8 mouse cellular contexts compared by ENCODE assay signal in the genomic region with DNA sequence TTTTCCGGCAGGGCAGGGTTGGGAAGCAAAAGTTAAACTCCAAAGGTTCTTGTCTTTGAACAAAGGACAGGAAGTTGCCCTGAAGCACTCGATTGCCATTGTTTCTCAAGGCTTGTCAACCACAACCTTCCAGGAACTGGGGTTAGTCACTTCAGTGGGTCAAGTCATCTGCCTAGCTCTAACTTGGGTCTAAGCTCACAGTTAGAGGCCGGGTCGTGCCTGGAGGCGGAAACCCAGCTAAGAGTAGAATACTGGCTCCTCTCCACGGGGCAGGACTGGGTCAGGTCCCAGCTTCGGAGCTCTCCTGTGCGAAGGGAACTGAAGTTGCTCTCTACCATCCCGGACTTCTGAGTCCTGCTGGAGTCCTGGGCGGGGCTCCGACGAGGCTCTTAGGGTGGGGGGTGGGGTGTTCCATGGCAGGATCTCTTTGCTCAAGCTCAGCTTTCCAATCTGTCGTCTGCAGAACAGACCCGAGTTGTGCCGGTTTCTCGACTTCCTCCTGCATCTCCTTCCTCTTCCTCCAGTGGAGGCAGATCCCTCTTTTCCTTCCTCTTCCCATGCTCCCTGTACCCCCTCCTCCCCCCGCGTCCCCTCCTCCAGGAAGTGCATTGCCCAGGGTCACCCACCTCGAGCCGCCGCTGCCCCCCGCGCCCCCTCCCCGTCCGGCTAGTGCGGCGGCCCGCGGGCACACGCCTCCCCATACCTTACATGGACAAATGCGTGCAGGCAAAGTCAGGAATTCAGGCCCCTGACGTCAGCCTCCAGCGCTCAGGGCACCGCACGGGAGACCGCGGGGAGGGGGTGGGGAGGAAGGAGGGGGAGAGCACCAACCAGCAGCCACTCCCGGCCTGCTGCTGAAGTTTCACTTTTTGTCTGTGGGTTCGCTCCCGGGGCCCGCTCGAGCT. TPM values are rescaled to one million over a fixed set of nuclear protein-coding genes. Genes with fewer than 3 reads are reported as not detected.
A peak's percentile ranks its signal among the peaks of the same experiment; 100 is the strongest.
DNase-seq lines count a peak whose midpoint lies in the region; ATAC-seq and TF ChIP-seq lines count a peak whose summit lies in the region.

A gene (plus strand): TSS at position 857 of the 905 bp plus-strand sequence.

- 1% methylated on average over 41 of the region's 42 CpGs for WGBS in heart, adult 2 months
- WGBS in limb, embryonic 13.5 days = 1% methylated on average over 42 of the region's 42 CpGs
- WGBS in midbrain, embryonic 13.5 days = 2% methylated on average over 42 of the region's 42 CpGs

- peak within 1 kb of the TSS; percentile 96 for H3K9ac ChIP-seq in heart, adult 2 months (ENCODE audit: low read depth, low read length)
- peak within 1 kb of the TSS; percentile 97 for H3K9ac ChIP-seq in limb, embryonic 13.5 days
- peak within 1 kb of the TSS; percentile 85 for H3K9ac ChIP-seq in midbrain, embryonic 13.5 days (replicated peaks)

- no peaks in the 10 kb centered on the region for H3K27me3 ChIP-seq in heart, adult 2 months (ENCODE audit: control insufficient read depth, insufficient read depth, low read length)
- no peaks in the 10 kb centered on the region for H3K27me3 ChIP-seq in limb, embryonic 13.5 days
- H3K27me3 ChIP-seq in midbrain, embryonic 13.5 days = 0 out of 2 replicates have a peak, but pooled peaks cover 3% of the 10 kb centered on the region

- no peak for TF ChIP-seq CTCF in heart, adult 2 months (IDR thresholded peaks at IDR 0.05)

- peak; percentile 45; the same call in 1 of the 2 replicates for TF ChIP-seq EP300 in heart, adult 2 months (IDR thresholded peaks at IDR 0.05; ENCODE audit: insufficient read depth, low read depth, low read length)

- ATAC-seq in limb, embryonic 13.5 days (ENCODE audit: low FRiP score, low read depth) = peak; percentile 92
- peak; percentile 93 for ATAC-seq in midbrain, embryonic 13.5 days

- TF ChIP-seq POLR2A in heart, adult 2 months (IDR thresholded peaks at IDR 0.05; ENCODE audit: insufficient read depth, low read depth, low read length) = peak; percentile 36; the same call in 1 of the 2 replicates

- H3K9me3 ChIP-seq in limb, embryonic 13.5 days = no peaks in the 10 kb centered on the region
- H3K9me3 ChIP-seq in midbrain, embryonic 13.5 days = no peaks in the 10 kb centered on the region

- H3K4me2 ChIP-seq in limb, embryonic 13.5 days (replicated peaks) = peak within 1 kb of the TSS; percentile 73
- H3K4me2 ChIP-seq in midbrain, embryonic 13.5 days (replicated peaks) = peak within 1 kb of the TSS; percentile 84

- H3K4me3 ChIP-seq in heart, adult 2 months = peak within 1 kb of the TSS; percentile 87
- H3K4me3 ChIP-seq in limb, embryonic 13.5 days = peak within 1 kb of the TSS; percentile 85
- peak within 1 kb of the TSS; percentile 82 for H3K4me3 ChIP-seq in midbrain, embryonic 13.5 days (replicated peaks)

- intact Hi-C loops in heart, adult 2 months (cut with DNase I) = loop anchor here (1.0 to 5.0 kb wide), 4 partner anchors 46 to 402 kb away; no protein-coding TSS in a partner anchor

- peak; percentile 66 to 67 for DNase-seq in adrenal gland, adult 18-20 months (ENCODE audit: low spot score in 2 of 2)
- DNase-seq in embryo, embryonic 11 days = peak; percentile 92
- DNase-seq in heart, adult 2 months = peak; percentile 72 to 87
- peak; percentile 80 for DNase-seq in kidney, adult 11 months
- peak; percentile 12 for DNase-seq in spleen, adult 12 weeks (ENCODE audit: low spot score)
- DNase-seq in c-Kit-positive CD71-positive TER-119-positive erythroid progenitor cells, embryonic 14.5 days (ENCODE audit: low spot score) = no peak

- H3K27ac ChIP-seq in heart, adult 2 months = peak within 1 kb of the TSS; percentile 99
- peak within 1 kb of the TSS; percentile 97 for H3K27ac ChIP-seq in limb, embryonic 13.5 days
- H3K27ac ChIP-seq in midbrain, embryonic 13.5 days = peak within 1 kb of the TSS; percentile 73

- H3K36me3 ChIP-seq in heart, adult 2 months (ENCODE audit: control insufficient read depth, insufficient read depth, low read length) = peaks cover 4% of the 10 kb centered on the region; the same call in 1 of the 2 replicates
- H3K36me3 ChIP-seq in limb, embryonic 13.5 days = no peaks in the 10 kb centered on the region
- H3K36me3 ChIP-seq in midbrain, embryonic 13.5 days = no peaks in the 10 kb centered on the region

- H3K4me1 ChIP-seq in heart, adult 2 months (ENCODE audit: control insufficient read depth, insufficient read depth, low read length) = peaks cover 11% of the 10 kb centered on the region
- peaks cover 38% of the 10 kb centered on the region for H3K4me1 ChIP-seq in limb, embryonic 13.5 days
- H3K4me1 ChIP-seq in midbrain, embryonic 13.5 days (replicated peaks) = peaks cover 12% of the 10 kb centered on the region

- peaks cover 1% of the 10 kb centered on the region for H3K79me2 ChIP-seq in heart, adult 2 months (replicated peaks; ENCODE audit: control insufficient read depth, insufficient read depth, low read length)

RNA-seq across cellular contexts. Expression of the gene that starts here (rescaled TPM):
- 10 to 100 TPM; 32.5 to 60.6 TPM for total RNA-seq in adrenal gland, adult 18-20 months (2021)
- 10 to 100 TPM; 23.6 to 25.1 TPM for total RNA-seq in heart, adult 2 months (2021)
- 7.7 and 14.3 TPM in 2 replicates for polyA plus RNA-seq in heart, adult 2 months (2012; rRNA removed)
- 52.6 and 56.0 TPM in 2 replicates for polyA plus RNA-seq in limb, embryonic 13.5 days (2015; fragmentation: Nextera tagmentation; extraction: Ambion mirVana)
- polyA plus RNA-seq in midbrain, embryonic 13.5 days (2015; fragmentation: Nextera tagmentation; extraction: Ambion mirVana) = 9.0 and 10.2 TPM in 2 replicates
